Mouse (Mus musculus): ENCODE results near the gene Clec1b. TPM values are rescaled to one million over a fixed set of nuclear protein-coding genes. Genes with fewer than 3 reads are reported as not detected.

Clec1b gene
- under 1 TPM; 0.34 to 0.71 TPM for total RNA-seq (2021)
- long read RNA-seq, experiment 1: 0 reads
- long read RNA-seq, experiment 2: 0 reads

DNA sequence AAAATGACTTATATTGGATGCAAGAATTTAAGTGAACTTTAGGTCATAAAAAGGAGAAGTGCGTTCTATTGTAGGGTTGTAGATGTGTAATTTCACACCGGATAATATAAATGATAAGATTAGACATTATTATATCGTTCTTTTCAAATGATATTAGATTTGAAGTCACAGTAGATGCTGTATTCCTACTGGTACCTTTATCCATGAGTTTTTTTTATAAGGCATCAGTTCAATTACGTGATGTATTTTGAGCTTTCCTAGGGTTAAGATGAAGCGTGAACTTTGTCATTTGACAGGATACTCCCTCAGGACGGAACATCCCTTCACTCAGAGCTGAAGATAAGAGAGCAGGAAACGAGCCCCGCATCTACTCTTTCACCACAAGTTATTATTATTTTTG is at the start of gene Clec1b:
Gene Clec1b (plus strand): TSS at position 301 of the 400 bp plus-strand sequence.
- no peak for DNase-seq (ENCODE audit: low spot score in 2 of 2)

DNA sequence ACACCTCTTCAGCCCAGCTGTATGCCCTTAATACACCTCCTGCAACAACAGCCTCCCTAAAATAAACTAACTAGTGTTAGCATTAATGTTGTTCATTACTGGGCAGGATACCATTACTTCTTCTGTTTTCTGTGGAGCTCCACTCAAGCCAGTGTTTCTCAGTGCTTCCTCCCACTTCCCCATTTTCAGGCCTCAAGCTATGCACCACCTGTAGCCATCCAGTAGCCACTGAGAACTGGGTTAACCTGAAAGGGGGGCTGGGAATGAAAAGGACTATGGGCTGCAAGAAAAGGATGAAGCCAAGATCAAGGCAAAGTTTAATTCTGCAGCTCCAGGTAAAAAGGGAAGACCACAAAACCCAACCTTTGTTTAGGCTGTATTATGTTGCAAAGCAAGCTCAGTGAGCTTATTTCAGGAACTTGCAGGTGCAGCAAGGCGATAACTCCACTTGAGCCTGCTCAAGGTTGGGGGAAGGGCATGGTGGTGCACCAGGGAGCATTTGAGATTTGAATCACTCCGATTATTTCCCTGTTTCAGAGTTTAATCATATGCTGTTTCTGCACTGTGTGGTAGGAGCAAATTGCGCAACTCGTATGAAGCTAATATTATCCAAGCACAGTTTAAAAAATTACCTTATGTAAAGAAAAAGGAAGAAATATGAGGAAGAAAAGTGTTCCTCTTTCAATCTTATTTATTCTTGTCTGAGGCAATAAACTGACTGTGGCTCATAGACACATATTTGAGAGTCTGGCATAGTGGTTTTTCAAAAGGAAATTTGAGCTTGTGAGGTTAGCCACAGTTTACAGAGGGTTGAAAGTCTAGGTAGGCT is 47.4 kb upstream of the Clec1b start:
- no peak for DNase-seq (ENCODE audit: low spot score in 2 of 2)

DNA sequence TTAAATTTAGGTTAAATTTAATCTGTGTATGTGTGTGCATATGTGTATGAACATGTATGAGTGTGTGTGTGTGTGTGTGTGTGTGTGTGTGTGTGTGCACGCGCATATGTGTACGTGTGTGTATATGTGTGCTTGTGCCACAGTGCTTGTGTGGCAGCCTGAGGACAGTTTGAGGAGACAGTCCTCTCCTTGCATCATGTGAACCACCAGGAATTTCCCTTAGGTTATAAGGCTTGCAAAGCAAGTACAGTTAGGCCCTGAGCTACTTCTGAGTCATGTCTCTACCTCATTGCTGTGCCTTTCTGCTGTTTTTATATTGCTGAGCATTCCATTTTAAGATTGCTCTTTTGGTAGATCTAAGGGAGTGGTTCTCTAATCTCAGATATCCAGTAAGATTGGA is 46.0 kb upstream of the Clec1b start:
- no peak for DNase-seq (ENCODE audit: low spot score in 2 of 2)

DNA sequence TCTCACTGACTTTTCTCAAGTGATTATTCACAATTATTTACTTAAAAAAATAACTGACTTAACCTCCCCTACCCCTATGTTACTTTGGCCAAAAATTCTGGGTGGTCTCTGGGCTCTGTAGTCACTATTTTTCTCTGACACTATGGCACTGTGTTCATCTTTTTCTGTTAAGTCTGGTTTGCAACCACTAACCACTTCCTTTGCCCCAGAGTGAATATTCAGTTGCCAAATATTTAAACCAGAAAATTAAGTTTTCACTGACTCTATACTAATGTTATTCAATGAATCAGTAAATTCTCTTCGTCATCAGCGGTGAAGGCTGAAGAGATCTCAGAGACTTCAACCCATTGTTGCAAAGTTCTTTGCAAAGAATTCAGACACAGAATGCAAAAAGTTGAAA is 41.3 kb upstream of the Clec1b start:
- no peak for DNase-seq (ENCODE audit: low spot score in 2 of 2)

DNA sequence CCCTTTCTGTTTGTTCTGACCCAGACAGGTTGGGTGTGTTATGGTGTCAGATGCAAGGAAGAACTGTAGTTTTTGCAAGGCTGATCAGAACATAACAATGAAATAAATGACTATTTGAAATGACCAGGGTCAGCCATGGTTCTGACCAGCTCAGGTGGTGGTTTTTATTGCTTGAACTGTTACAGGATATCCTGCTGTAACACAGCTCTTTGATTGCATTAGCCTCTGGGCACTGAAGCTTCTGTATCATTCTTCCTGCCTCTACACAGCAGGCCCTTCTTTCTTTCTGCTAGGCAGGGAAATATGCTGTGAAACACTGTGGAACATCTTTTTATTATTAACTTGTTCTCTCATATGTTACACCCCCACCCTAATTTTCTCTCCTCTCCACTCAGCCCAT is 40.7 kb upstream of the Clec1b start:
- no peak for DNase-seq (ENCODE audit: low spot score in 2 of 2)

DNA sequence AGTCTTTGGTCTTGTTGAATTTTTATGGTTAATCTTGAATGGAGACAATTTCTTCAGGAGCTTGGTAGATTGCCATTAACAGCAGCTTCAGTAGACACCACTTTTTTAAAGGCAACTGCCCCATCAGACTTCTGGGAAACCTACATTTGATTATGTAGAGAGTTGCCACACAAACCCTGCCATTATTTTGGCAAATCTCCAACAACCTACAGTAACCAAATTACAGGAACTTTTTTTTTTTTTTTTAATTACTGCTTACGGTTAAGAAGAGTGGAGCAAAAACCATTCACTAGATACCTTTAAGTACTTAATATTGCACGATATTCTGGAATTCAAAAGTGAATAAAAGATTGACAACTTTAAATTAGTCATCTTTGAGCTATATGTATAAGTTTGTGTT is 37.6 kb upstream of the Clec1b start:
- no peak for DNase-seq (ENCODE audit: low spot score in 2 of 2)

DNA sequence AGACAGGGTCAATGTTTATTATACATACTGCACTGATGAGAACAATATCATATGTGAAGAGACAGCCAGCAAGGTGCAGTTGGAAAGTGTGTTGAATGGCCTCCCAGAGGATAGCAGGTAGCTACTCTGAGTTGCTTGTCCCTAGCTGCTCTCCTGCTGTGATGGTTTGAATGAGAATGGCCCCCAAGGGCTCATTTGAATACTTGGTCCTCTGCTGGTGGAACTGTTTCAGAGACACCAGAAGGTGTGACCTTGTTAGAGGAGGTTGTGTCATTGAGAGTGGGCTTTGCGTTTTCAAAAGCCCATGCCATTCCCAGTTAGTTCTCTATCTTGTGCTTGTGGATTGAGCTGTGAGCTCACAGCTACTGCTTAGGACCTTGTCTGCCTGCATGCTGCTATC is 33.2 kb upstream of the Clec1b start:
- no peak for DNase-seq (ENCODE audit: low spot score in 2 of 2)

DNA sequence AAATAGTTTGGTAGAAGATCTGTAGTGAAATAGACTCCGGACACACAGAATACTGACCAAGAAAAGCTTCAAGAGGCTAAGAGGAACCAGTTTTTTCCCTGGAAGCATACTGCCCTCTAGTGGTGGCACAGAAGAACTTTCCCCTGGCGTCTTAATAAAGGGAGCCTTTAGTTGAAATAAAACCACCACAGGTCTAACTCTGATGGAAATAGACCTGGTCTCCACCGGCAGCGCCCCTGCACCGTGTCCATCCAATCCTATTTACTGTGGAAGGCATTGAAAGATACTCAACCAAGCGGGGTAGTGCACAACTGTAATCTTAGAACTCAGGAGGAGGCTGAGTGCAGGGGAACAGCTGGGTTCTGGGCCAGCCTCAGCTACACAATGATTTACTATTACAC is 31.1 kb upstream of the Clec1b start:
- no peak for DNase-seq (ENCODE audit: low spot score in 2 of 2)

DNA sequence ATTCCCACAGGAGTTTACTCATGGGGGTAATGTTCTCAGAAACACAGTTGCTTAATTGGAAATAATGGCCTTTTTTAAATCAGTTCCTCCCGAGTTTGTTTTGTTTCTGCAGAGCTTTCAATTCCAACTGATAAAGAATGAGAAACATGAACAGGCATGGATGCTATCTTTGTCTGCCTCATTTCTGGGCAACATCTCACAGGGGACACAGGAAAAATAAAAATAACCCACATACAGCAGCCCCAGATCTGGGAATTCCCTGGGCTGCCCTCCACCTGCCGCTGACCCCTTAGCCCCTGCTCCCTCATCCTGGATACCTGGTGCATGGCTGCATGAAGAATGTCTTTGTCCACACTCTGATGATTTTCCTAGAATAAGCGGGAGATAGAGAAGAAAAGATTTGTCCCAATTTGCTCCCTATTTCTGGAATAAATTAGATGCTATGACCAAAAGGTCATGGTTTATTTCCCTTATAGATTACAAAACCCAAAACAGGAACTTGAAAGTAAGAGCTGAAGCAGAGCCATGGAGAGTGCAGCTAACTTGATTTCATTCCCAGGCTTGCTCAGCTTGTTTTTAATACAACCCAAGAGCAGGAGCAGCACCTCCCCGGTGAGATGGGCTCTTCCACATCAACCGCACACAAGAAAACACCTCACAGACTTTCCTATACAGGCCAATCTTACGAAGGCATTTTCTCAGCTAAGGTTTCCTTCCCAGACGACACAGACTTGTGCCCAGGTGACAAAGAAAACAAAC is 27.5 kb upstream of the Clec1b start:
- DNase-seq (ENCODE audit: low spot score in 2 of 2): no peak

DNA sequence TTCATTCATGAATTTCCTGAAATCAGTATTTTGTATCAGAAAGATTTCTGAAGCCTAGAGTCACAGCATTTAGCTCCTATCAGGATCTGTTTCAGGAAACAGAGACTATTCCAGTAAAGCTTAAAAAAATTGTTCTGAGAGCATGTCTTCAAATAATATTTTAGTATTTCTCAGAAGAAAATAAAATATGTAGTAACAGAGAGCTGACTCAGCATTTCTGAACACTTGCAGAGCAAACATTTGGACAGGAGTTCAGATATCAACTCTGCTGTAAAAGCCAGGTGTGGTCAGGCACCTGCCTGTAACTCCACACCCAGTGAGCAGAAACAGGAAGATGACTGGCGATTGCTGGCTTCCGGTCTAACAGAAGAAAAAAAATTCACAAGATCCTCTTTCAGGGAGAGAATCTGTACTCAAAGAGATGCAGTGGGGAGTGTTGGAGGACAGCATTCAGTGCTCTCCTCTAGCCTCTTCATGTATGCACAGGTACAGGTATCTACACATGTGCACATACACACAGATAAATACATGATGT is 22.1 kb upstream of the Clec1b start:
- DNase-seq (ENCODE audit: low spot score in 2 of 2): no peak

DNA sequence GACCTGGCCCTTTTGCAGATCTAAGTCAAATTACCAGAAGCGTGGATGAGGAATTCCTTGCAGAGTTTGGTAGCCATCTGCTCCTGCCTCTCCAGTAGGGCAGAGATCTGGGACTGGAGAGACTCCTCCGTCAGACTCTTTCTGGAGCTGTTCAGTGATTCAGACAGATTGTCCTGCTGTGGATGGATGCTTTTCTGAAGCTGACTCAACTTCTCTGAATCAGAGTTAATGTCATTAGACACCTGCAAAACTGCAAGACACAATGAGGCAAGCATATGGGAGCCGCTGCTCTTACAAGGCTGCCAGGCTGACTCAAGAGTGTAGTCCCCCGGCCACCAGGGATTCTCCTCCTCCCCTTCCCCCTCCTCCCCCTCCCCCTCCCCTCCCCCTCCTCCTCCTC is 16.6 kb upstream of the Clec1b start:
- no peak for DNase-seq (ENCODE audit: low spot score in 2 of 2)

DNA sequence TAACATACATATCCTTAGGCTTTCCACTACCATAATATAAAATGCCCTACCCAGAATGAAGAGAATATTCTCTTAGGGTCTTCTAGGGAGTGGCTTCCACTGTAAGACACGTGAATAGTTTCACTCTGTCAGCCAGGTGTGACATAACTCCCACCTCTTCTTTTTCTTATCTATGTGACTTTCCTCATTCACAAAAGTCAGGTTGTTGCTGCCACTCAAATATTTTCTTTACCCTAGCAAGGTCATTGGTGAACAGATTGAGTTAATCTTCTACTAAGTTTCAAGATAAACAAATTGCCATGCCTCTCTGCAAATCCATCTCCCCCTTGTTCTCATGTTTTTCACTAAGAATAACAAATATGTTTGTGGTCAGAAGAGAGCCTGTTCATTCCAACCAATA is 15.4 kb upstream of the Clec1b start:
- DNase-seq (ENCODE audit: low spot score in 2 of 2): no peak

DNA sequence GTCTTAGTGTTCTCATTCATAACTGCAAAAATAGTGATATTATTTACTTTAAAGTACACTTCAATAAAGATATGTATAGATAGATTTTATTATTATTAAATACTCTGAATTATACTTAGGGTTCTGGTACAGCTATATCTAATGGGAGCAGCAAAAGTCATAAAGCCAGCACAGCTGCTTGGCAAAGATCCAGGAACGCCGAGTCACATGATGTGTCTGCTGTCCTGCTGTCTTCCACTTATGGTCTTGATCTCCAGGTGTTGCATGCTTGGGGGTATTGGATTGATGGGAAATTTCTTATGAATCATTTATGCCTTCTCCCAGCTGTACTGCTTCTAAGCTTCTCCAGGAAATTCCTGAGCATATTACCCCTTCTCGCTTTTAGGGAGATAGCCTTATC is 13.6 kb upstream of the Clec1b start:
- DNase-seq (ENCODE audit: low spot score in 2 of 2): peak in 1 of 2 experiments; percentile 31

DNA sequence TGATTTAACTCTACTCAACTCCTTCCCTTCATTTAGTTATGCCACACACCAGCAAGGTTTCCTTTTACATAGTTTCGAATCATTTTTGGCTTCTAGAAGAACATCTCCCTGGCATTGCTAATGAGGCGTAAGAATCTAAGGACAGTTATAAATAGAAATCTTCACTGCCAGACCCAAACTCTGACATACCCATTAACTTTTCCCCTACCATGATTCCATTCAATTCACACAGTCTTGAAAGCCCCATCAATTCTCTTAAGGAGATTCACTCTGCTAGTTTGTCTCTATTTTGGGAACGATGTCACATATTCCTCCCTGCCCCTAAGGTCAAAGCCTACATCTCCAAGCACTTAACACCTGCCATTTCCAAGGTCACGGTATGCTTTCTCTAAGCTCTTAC is 12.1 kb upstream of the Clec1b start:
- no peak for DNase-seq (ENCODE audit: low spot score in 2 of 2)

DNA sequence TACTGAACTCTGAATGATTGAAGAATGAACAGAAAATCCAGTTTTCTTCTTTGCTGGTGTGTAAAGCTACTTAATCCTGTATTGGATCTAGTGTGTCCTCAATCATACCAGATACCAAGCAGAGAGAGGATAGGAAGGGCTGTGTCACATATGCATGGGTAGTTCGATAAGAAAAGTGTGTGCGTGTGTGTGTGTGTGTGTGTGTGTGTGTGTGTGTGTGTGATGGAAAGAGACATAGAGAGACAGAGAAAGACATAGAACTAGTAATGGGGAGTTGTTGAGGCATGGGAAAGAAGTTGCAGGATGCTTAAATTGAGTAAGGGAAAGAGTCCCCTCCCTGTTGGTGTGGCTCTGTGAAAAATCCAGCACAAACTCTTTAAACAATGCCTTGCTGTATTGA is 11.3 kb upstream of the Clec1b start, which contains the start of gene Clec12b:
Gene Clec12b (minus strand): TSS at position 101 of the 400 bp plus-strand sequence.
- no peak for DNase-seq (ENCODE audit: low spot score in 2 of 2)

DNA sequence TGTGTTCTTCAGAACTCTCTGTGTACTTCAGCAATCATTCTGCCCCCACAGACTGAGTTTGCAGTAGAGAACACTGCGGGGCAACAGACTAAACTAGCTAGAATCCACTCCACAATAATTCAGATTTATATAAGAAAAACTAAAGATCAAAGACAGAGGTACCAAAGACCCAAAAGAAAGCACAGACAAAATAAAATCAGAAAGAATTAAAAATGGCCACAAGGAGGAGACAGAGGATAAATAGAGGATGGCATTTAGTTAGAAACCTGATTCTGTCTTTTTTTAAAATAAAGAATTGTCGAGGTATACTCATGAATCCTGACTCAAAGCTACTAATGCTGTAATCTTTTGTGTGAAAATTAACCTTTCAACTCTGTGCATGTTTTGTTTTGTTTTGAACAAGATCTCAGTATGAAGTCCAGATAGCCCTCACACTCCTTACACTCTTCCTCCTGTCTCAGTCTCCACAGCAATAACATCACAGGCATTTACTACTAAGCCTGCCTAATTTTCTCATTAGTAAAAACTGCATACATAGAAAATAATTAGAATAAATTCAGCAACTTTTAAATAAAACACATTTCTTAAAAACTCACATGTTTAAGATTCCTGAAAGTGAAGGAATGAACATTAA is 3.9 kb upstream of the Clec1b start:
- DNase-seq (ENCODE audit: low spot score in 2 of 2): no peak

DNA sequence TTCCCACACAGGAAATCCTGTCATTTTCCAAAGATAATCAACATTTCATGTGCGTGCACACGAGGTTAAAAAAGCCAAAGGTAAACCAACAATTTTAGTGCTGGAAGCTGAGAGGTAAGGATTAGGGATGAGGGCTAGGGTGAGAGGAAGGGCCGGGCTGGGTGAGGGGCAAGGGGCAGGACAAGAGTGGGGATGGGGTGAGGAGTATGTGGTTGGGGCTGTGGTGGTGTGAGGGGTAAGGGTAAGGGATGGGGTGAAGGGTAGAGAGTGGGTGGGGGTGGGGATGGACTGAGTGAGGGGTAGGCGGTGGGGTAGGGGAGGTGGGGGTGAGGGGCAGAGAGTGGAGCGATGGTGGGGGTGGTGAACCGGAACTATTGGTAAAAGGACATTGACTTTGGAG is 3.4 kb upstream of the Clec1b start:
- DNase-seq (ENCODE audit: low spot score in 2 of 2): no peak

DNA sequence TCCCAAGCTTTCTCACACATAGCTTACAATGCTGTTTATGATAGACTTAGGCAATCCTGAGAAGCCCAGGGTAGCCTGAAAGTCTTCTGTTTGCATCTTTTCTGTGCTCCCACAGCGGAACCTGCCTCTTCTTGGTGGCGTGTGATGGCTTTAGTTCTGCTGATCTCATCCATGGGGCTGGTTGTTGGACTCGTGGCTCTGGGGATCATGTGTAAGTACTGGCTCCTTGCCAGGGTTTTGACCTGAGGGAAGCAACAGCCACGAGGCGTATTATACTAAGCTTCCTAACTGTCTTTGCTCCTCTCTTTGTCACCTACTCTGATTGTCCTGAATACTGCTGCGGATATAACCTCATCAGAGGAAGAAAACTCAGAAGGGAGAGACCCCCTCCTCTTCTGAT is 2.8 kb downstream of the Clec1b start:
- DNase-seq (ENCODE audit: low spot score in 2 of 2): peak in 1 of 2 experiments; percentile 13

DNA sequence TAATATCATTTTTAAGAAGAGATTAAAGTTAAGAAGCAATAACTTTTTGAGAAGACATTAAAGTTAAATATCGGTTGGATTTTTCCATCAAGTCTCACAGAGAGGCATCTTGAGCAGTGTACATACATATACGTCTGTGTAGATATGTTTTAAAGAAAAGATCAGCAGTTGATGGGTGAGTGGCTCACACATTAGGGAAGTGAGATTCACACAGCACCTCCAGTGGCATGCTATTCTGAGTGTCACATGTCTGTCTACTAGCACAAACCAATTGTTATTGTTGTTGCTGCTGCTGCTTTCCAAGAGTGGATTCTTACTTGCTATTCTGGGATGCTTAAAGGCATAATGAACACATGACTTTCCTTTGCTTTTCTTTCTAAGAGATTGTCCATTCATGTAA is 5.3 kb downstream of the Clec1b start:
- DNase-seq (ENCODE audit: low spot score in 2 of 2): no peak

DNA sequence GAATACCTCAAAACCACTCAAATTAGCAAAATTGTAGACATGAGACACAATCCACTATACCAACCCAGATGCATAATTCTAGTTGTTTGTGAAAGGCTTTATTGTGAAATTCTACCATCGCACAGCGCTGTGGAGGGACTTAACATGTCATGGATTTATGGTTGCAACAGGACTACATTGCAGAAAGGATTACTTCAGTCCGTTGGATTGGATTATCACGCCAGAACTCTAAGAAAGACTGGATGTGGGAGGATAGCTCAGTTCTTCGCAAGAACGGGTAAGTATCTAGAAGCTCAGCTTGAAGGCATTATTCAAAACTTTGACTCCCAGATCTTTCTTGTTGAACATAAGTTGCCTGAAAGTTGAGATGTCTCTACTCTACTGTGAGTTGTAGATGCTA is 6.3 kb downstream of the Clec1b start:
- no peak for DNase-seq (ENCODE audit: low spot score in 2 of 2)

DNA sequence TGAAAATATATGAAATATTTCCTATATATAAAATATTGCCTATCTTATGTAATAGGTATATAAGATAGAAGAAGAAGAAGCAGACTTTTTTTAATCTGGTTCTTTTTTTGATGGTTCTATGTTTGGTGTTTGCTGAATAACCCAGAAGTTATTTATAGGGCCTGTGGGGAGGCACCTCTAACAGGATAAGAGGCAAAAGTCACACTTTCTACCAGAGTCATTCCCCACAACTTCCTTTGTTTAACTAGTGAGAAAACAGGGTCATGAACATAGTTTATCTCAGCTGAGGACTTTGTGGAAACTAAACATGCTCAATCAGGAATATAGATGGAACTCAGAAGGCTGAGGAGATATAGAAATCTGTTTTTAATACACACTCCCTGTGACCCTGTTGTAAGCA is 8.9 kb downstream of the Clec1b start:
- no peak for DNase-seq (ENCODE audit: low spot score in 2 of 2)

DNA sequence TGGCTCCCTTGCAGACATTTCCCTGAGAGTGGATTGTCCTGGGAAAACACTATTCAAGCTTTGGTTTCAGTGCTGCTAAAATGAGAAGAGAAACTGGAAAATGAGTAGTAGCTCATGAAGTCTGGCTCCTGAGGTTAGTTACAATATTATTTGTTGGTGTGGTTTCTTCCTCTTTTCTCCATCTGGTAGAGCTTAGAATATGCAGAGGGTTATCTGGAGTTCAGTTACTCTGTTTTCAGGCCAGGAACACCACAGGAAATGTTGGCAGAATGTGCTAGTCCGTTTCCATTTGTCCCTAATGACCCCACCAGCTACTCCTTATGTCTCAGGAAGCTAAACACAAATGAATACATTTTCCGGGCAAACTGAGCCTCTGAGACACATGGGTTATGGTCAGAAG is 10.2 kb downstream of the Clec1b start:
- DNase-seq (ENCODE audit: low spot score in 2 of 2): no peak

Data from gastrocnemius, postnatal 4 days (tissue).